Mouse (Mus musculus) thymus, postnatal 25 days (tissue): ENCODE measurements around the gene Pcbd1.
A peak's percentile ranks its signal among the peaks of the same experiment; 100 is the strongest.

Source experiments
- DNase-seq: peaks from one replicate; pipeline ENCODE4 v3.0.0; 2022

Pcbd1 gene

DNA sequence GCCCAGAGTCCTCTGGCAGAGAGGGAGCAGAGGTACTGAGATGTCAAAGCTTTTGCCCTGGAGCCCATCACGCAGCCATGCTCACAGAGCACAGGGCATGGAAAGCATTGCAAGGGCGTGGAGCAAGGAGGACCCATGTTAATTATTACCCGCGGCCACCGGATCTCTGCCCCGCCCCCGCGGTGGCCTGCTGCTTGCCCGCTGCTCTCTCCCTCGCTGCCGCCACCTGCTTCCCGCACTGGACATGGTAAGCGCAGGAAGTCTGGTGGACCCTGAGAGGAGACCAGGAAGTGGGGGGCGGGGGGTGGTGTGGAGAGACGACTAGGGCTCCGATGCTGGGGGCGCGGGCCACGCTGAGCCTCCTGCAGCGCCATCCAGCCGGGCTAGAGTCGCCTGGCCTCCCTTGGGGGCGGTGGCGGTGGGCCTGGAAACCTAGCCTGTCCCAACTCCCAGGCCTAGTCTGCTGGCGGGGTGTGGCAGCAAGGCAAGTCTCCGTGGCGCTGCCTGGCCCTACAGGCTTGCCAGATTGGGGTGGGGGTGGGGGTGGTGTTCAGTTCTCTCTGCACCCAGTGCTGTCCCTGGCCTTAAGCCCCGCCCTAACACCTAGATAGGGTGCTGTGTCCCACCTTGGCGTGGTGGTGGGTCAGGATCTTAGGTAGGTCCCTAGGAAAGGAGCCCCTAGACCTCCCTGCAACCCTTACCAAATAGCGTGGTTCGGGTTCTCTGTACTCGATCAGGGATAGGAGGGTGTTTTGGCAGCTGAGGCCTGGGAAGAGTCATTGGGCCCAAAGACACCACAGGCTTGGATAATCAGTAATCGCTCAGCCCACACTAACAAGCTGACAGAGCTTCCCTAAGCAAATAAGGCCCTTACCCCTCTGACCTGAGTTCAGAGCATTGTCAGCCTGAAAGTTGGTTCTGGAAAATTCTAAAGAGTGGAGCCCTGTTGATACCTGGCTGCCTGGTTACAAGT is at the start of gene Pcbd1:
Gene Pcbd1, plus strand, starts transcription at position 162 of the 973 bp plus-strand sequence.
- DNase-seq, result no peak

- DNase-seq, result no peak
Observed at GRCm38 (mm10) chr10:61039657-61040056, 49.5 kb upstream of the Pcbd1 start.

GRCm38 (mm10) chr10:61045081-61045480 is 44.0 kb upstream of the Pcbd1 start:
- DNase-seq, result no peak

DNA sequence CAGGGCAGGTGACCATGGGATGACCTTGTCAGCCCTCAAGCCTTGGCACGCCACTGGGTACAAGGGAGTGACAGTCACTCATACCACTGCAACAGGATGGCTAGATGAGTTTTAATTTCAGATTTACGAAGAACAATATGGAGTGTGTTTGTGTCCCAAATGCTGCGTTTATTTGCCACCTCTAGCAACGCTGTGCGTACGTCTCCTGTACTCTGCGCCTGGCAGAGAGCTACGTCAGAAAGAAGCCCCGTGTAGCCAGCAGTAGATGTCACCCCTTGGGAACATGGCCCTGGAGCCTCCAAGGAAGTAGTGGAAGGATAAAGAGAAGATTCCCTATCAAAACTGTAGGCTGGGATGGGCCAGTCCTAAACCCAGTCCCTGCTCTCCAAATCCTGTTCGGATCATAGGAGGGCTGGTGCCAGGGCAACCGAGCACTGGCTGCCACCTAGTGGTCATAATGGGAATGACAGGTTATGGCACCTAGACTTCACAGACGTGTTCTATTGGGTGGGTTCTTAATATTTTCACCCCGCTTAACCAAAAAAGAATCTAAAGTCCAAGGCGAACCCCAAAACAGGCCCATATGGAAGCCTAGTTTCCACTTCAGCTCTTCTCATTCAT is 37.0 kb upstream of the Pcbd1 start:
- DNase-seq, result peak; percentile 47

DNA sequence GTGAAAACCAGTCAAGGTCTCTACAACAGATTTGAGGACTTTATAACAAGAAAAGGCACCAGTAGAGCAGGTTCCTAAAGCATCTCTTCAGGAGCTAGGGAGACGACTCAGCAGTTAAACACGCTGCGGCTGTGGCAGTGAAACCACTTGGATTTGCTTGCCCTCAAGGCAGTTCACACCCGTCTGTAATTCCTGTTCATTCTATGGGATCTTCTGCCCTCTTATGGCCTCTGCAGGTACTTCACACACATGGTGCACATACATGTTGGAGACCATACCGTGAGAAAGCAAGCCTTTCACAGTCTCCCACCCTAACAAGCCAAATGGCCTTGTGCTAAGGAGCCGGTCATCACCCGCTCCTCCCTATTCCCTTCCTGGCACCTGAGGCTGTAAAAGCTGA is 32.5 kb upstream of the Pcbd1 start:
- DNase-seq, result no peak

DNA sequence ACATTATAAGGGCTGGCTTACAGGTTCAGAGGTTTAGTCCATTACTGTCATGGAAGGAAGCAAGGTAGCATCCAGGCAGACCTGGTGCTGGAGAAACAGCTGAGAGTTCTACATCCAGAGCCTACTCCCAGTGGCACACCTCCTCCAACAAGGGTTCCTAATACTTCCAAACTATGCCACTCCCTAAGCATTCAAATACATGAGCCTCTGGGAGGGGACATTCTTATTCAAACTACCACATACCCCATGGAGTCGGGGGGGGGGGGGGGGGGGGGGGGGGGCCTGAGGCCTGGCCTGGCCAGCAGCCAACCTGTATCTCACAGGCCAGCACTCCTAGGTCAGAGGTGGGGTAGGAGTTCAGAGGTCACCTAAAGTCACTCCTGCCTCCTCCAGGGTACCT is 30.0 kb upstream of the Pcbd1 start:
- no peak for DNase-seq

DNA sequence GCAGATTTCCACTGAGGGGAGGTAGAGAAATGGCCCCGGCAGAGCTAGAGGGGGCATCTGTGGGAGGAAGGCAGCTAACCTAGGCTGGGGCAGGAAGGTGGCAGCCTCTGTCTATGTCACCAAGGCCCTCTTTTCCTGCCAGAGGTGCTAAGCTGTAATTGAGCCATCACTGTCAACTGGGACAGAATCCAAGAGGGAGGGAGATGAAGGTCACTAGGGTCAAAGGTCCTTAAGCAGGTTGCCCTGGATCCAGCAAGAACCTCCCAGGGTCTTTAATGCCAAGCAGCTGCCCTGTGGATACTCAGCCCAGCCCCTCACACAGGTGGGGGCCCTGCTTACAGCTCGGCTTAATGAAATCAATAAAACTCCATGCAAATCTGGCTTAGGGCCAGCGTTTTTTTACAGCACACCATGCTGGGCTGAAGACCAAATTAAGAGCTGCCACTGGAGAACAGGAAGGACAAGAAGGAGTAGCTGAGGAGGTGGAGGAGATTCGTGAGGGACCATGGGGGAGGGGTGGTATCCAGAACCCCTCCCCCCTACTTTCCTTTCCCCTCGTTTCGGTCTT is 29.5 kb upstream of the Pcbd1 start:
- DNase-seq, result no peak

GRCm38 (mm10) chr10:61063271-61063864 is 25.8 kb upstream of the Pcbd1 start:
- no peak for DNase-seq

DNA sequence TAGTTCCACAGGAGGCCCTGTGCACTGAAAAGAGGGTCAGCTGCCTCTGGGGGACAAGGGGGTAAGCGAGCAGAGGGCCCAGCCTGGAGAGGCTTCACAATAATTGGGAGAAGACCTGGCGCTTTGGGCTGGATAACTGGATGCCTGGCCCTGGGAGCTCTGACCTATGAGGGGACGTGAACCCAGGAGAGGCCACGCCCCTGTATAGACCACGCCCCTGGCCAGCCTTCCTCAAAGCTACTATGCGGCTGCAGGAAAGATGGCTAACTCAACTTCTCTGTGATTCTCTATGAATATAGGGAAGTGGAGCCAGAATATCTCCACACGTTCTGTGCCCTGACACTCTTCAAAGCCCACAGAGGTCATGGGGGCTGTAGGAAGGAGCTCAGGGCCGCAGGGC is 24.5 kb upstream of the Pcbd1 start:
- DNase-seq, result no peak

GRCm38 (mm10) chr10:61065287-61066005 is 23.7 kb upstream of the Pcbd1 start:
- no peak for DNase-seq

- DNase-seq, result peak; percentile 26
Observed at GRCm38 (mm10) chr10:61068436-61069192, 20.5 kb upstream of the Pcbd1 start.

DNA sequence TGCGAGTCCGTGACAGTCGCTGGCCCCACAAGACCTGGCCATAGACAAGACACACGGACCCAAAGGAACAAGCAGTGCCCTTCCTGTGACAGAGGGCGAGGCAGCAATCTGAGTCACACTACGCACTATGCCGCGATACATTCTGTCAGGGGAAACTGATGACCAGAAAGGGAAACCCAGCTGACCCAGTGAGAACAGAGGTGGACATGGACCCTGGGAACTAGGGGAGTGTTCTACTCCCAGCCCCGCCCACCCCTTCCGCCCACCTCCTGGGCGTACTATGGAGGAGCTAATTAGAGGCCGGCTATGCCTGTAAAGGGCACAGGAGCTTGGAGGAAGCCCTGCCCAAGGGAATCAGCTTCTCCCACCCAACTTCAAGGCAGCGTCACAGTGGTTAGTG is 19.9 kb upstream of the Pcbd1 start:
- no peak for DNase-seq

DNA sequence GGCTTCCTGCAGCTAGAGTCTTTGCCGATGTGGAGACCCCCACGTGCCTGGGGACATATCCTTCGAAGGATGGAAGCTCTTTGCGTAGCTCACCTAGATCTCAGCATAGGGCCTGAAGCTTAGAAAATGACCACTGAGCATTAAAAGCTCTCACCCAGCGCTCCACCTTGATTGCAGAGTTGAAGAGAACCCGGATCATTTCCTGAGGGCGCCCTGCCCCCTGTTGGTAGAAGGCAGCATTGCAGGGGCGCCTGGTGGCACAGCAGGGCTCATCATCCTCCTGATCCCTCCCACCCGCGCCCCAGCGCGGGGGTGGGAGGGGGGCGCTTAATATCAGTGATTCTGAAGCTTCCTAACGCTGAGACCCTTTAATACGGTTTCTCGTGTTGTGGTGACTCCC is 16.8 kb upstream of the Pcbd1 start:
- peak; percentile 57 for DNase-seq

DNA sequence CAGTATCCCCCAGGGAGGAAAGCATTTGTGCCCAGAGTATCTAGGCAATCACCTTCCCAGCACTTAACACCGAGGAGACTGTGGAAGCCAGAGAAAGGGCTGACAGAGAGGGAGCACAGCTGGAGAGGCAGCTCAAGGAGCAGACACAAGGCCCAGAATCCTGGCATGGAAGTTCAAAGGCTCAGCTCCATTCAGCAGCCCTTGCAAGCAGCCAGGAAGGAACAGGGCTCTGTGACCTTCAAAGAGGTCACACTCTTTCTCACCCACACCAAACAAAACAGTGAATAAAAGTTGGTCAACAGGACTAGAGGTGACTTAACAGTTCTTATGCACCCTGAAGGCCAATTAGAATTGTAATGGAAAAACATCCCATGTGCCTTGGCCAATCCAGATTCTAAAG is 14.5 kb upstream of the Pcbd1 start:
- no peak for DNase-seq

DNA sequence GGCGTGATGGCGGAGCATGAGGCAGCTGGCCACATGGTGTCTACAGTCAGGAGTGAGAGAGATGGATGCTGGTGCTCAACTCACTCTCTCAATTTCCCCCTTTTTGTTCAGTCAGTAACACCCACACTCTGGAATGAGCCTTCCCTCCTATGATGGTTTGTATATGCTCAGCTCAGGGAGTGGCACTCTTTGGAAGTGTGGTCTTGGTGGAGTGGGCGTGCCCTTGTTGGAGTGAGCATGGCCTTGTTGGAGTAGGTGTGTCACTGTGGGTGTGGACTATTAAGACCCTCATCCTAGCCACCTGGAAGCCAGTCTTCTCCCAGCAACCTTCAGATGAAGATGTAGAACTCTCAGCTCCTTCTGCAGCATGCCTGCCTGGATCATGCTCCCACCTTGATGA is 13.5 kb upstream of the Pcbd1 start:
- no peak for DNase-seq

DNA sequence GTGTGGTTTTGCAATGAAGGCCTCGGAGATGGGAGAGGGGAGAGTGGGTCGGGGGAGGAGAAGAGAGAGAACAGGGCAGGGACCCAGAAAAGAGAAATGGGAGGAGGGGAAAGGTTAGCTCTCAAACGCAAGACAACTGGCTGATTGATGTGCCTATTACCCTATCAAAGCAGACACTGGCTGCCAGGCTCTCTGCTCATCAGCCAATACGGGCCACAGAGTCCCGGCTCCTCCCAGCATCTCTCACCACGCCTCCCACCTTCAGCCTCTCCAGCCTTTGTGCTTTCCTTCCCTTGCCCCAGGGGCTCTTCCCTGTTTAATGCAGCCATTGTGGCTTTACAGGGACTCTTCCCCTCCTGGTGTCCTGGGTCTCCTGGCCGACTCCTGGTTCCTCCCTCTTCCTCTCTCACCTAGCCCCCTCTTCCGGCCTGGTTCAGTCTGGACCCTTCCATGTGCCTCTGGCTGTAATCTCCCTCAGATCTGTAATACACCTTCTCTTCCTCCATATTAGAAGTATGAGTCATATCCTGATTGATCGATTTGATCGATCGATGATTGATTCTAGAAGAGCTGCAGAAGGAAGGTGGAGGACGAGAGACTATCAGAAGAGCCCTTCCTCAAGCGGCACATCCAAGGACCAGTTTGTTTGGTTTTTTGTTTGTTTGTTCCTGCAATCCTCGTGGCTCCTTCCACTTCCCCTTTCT is 8.8 kb upstream of the Pcbd1 start:
- DNase-seq, result peak; percentile 50

GRCm38 (mm10) chr10:61080931-61081255 is 8.2 kb upstream of the Pcbd1 start:
- DNase-seq, result no peak

- no peak for DNase-seq
Observed at GRCm38 (mm10) chr10:61085364-61085763, 3.8 kb upstream of the Pcbd1 start.

DNA sequence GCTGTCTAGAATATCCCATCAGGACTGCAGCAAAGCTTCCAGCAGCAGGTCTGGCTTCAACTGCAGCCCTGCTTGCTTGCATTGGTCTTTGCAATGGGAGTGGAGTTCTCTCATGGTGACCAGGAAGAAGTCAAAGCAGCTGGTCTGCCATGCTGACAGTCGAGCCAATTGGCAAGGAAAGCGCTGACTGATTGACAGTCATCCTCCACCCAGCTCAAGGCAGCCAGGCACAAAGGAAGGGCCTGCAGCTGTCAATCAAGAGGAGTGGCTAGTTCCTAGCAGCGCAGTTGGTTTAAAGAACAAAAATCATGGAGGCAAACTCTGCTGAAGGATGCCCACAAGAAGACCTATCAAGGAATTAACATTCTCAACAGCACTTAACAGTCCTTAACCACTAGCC is 2.6 kb upstream of the Pcbd1 start:
- DNase-seq, result no peak

DNA sequence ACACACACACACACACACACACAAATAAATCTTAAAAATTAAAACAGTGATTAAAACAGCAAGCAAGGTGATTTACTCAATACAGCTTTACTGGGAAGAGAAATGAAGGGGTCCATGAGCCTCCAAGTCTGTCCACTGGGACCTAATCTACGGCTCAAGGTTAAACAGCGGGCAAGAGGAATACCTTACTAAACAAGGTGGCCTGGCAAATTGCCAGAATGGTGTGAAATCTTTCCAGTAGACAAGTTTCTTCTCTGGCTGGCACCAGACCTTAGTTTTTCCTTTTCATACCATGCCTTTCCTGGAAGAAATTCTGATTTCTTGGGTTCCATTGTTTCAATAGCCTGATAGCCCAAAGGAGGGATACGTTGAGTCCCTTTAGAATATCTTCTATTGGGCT is 663 bp upstream of the Pcbd1 start:
- no peak for DNase-seq

DNA sequence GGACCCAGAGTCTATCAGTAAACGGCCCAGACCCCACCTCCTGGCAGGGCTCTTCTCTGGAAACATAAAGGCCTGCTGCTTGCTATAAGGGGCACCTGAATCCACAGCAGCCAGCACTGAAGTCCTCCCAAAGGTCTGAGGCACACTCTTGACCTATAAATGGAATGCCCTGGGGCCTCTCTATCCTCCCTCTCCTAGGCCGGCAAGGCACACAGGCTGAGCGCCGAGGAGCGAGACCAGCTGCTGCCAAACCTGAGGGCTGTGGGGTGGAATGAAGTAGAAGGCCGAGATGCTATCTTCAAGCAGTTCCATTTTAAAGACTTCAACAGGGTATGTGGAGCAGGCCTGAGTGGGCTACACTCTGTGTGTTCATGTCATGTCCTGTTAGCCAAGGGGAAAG is 2.7 kb downstream of the Pcbd1 start:
- DNase-seq, result no peak
